Mouse (Mus musculus) monocyte, adult 2 months (primary cell): Measurements from ENCODE around the gene Camkk1.

Experiments
- DNase-seq, 2 experiments: peaks; one replicate each; pipeline ENCODE4 v3.0.0; 2022; ENCODE audit warnings: low spot score in 2 of 2, low read depth in 1 of 2

Gene Camkk1

GRCm38 (mm10) chr11:73049335-73049734 is 30.5 kb downstream of the Camkk1 start:
- DNase-seq = peak; percentile 26 to 43

- no peak for DNase-seq
Observed at GRCm38 (mm10) chr11:73052795-73053194, 34.0 kb downstream of the Camkk1 start.

- no peak for DNase-seq
Observed at GRCm38 (mm10) chr11:73057701-73058100, 38.9 kb downstream of the Camkk1 start.

GRCm38 (mm10) chr11:73059630-73060029 is 40.8 kb downstream of the Camkk1 start:
- DNase-seq = no peak

- DNase-seq = no peak
Observed at GRCm38 (mm10) chr11:73061413-73061812, 42.6 kb downstream of the Camkk1 start.

GRCm38 (mm10) chr11:73071839-73072238 is 53.0 kb downstream of the Camkk1 start:
- DNase-seq = no peak

GRCm38 (mm10) chr11:73076295-73076694 is 57.5 kb downstream of the Camkk1 start:
- no peak for DNase-seq

- DNase-seq = no peak
Observed at GRCm38 (mm10) chr11:73076733-73077132, 57.9 kb downstream of the Camkk1 start.

- DNase-seq = no peak
Observed at GRCm38 (mm10) chr11:73077211-73077720, 58.5 kb downstream of the Camkk1 start.

- no peak for DNase-seq
Observed at GRCm38 (mm10) chr11:73078615-73079014, 59.8 kb downstream of the Camkk1 start.

GRCm38 (mm10) chr11:73080306-73080705 is 61.5 kb downstream of the Camkk1 start:
- no peak for DNase-seq

- no peak for DNase-seq
Observed at GRCm38 (mm10) chr11:73084303-73084702, 65.5 kb downstream of the Camkk1 start.

- DNase-seq = no peak
Observed at GRCm38 (mm10) chr11:73084804-73085231, 66.0 kb downstream of the Camkk1 start.

GRCm38 (mm10) chr11:73085391-73085790 is 66.6 kb downstream of the Camkk1 start:
- no peak for DNase-seq

GRCm38 (mm10) chr11:73087700-73088480 is 69.1 kb downstream of the Camkk1 start:
- no peak for DNase-seq

GRCm38 (mm10) chr11:73090283-73090682 is 71.5 kb downstream of the Camkk1 start, which contains the start of gene Itgae:
Gene Itgae (plus strand): TSS chr11:73090583.
- no peak for DNase-seq

GRCm38 (mm10) chr11:73090826-73091225 is 72.0 kb downstream of the Camkk1 start:
- DNase-seq = no peak
